Comparison of ENCODE assay signal across 7 mouse cellular contexts in genomic region chr7:28808221-28808941, GRCm38 (mm10). TPM values are rescaled to one million over a fixed set of nuclear protein-coding genes. Genes with fewer than 3 reads are reported as not detected.
A peak's percentile ranks its signal among the peaks of the same experiment; 100 is the strongest.
DNase-seq lines count a peak whose midpoint lies in the region; ATAC-seq and TF ChIP-seq lines count a peak whose summit lies in the region.

Hnrnpl (plus strand) TSS chr7:28808541.

- peaks cover 10 to 25% of the 10 kb centered on the region in 2 experiments for H3K4me1 ChIP-seq in MEL (ENCODE audit: control insufficient read depth in 1 of 2, insufficient read depth in 2 of 2, low read length in 2 of 2)
- peaks cover 31% of the 10 kb centered on the region for H3K4me1 ChIP-seq in embryonic facial prominence, embryonic 12.5 days
- H3K4me1 ChIP-seq in heart, embryonic 12.5 days (replicated peaks): peaks cover 34% of the 10 kb centered on the region
- H3K4me1 ChIP-seq in liver, postnatal 0 days (ENCODE audit: insufficient read depth): peaks cover 34% of the 10 kb centered on the region
- H3K4me1 ChIP-seq in neural tube, embryonic 15.5 days: peaks cover 28% of the 10 kb centered on the region

- peak within 1 kb of the TSS; percentile 99 for H3K27ac ChIP-seq in MEL (ENCODE audit: control insufficient read depth, low read depth, low read length)
- H3K27ac ChIP-seq in embryonic facial prominence, embryonic 12.5 days: peak within 1 kb of the TSS; percentile 100
- peak within 1 kb of the TSS; percentile 100 for H3K27ac ChIP-seq in heart, embryonic 12.5 days (ENCODE audit: poor library complexity, severe bottlenecking)
- H3K27ac ChIP-seq in liver, postnatal 0 days (ENCODE audit: low read depth): peak within 1 kb of the TSS; percentile 100
- peak within 1 kb of the TSS; percentile 100 for H3K27ac ChIP-seq in neural tube, embryonic 15.5 days (replicated peaks)

- peak within 1 kb of the TSS; percentile 85 for H3K9ac ChIP-seq in MEL (ENCODE audit: control insufficient read depth, low read depth, low read length, poor library complexity, severe bottlenecking)
- peak within 1 kb of the TSS; percentile 97 for H3K9ac ChIP-seq in embryonic facial prominence, embryonic 12.5 days
- H3K9ac ChIP-seq in heart, embryonic 12.5 days: peak within 1 kb of the TSS; percentile 98
- H3K9ac ChIP-seq in liver, postnatal 0 days (replicated peaks): peak within 1 kb of the TSS; percentile 98
- H3K9ac ChIP-seq in neural tube, embryonic 15.5 days (replicated peaks): peak within 1 kb of the TSS; percentile 83

- no peaks in the 10 kb centered on the region for H3K9me3 ChIP-seq in MEL (replicated peaks; ENCODE audit: insufficient read depth, low read length)
- no peaks in the 10 kb centered on the region for H3K9me3 ChIP-seq in embryonic facial prominence, embryonic 12.5 days
- no peaks in the 10 kb centered on the region for H3K9me3 ChIP-seq in heart, embryonic 12.5 days (replicated peaks)
- no peaks in the 10 kb centered on the region for H3K9me3 ChIP-seq in liver, postnatal 0 days (ENCODE audit: low read length)
- no peaks in the 10 kb centered on the region for H3K9me3 ChIP-seq in neural tube, embryonic 15.5 days (replicated peaks)

- peak; percentile 87 for DNase-seq in CD4-positive helper T cell, adult 2 months (ENCODE audit: low read depth, low spot score)
- peak; percentile 86 for DNase-seq in MEL (ENCODE audit: low read depth, low spot score)
- DNase-seq in kidney, postnatal 14 days: peak; percentile 84
- DNase-seq in liver, postnatal 0 days: no peak

- TF ChIP-seq RAD21 in MEL (IDR thresholded peaks at IDR 0.05; ENCODE audit: low read depth, low read length): no peak

- TF ChIP-seq CTCF in MEL (IDR thresholded peaks at IDR 0.05 in 2 of 3, conservative IDR thresholded peaks at IDR 0.05 in 1 of 3; ENCODE audit: control insufficient read depth in 1 of 3, insufficient read depth in 1 of 3, low read depth in 2 of 3, low read length in 3 of 3, poor library complexity in 1 of 3, severe bottlenecking in 1 of 3): no peak
- TF ChIP-seq CTCF in liver, postnatal 0 days (IDR thresholded peaks at IDR 0.05; ENCODE audit: low read depth): no peak

- H3K4me2 ChIP-seq in embryonic facial prominence, embryonic 12.5 days (replicated peaks): peak within 1 kb of the TSS; percentile 89
- peak within 1 kb of the TSS; percentile 96 for H3K4me2 ChIP-seq in heart, embryonic 12.5 days
- peak within 1 kb of the TSS; percentile 92 for H3K4me2 ChIP-seq in liver, postnatal 0 days (ENCODE audit: low read depth, low read length)
- H3K4me2 ChIP-seq in neural tube, embryonic 15.5 days: peak within 1 kb of the TSS; percentile 87

- peaks cover 6 to 25% of the 10 kb centered on the region in 2 experiments; a peak in 3 of 4 replicates for H3K36me3 ChIP-seq in MEL (ENCODE audit: control insufficient read depth in 1 of 2, insufficient read depth in 2 of 2, low read length in 2 of 2)
- H3K36me3 ChIP-seq in embryonic facial prominence, embryonic 12.5 days: peaks cover 11% of the 10 kb centered on the region
- peaks cover 14% of the 10 kb centered on the region for H3K36me3 ChIP-seq in heart, embryonic 12.5 days
- H3K36me3 ChIP-seq in liver, postnatal 0 days (replicated peaks; ENCODE audit: insufficient read depth, low read length): peaks cover 7% of the 10 kb centered on the region
- H3K36me3 ChIP-seq in neural tube, embryonic 15.5 days: peaks cover 6% of the 10 kb centered on the region

- TF ChIP-seq POLR2A in MEL (IDR thresholded peaks at IDR 0.05; ENCODE audit: control insufficient read depth in 1 of 2, insufficient read depth in 1 of 2, low read depth in 1 of 2, low read length in 2 of 2, poor library complexity in 1 of 2): peak in 1 of 2 experiments; percentile 34; a peak in 1 of 4 replicates

- no peaks in the 10 kb centered on the region for H3K27me3 ChIP-seq in MEL (ENCODE audit: control insufficient read depth in 1 of 2, insufficient read depth in 2 of 2, low read length in 2 of 2)
- H3K27me3 ChIP-seq in embryonic facial prominence, embryonic 12.5 days: no peaks in the 10 kb centered on the region
- H3K27me3 ChIP-seq in heart, embryonic 12.5 days (replicated peaks): no peaks in the 10 kb centered on the region
- H3K27me3 ChIP-seq in liver, postnatal 0 days (ENCODE audit: insufficient read depth, low read length): no peaks in the 10 kb centered on the region
- H3K27me3 ChIP-seq in neural tube, embryonic 15.5 days (replicated peaks): no peaks in the 10 kb centered on the region

- peaks cover 29% of the 10 kb centered on the region for H3K79me2 ChIP-seq in MEL (ENCODE audit: control insufficient read depth, insufficient read depth, low read length, poor library complexity)

- peak within 1 kb of the TSS; percentile 67 to 69 for H3K4me3 ChIP-seq in MEL (ENCODE audit: control insufficient read depth in 1 of 2, insufficient read depth in 1 of 2, low read depth in 2 of 2, low read length in 2 of 2)
- peak within 1 kb of the TSS; percentile 86 for H3K4me3 ChIP-seq in embryonic facial prominence, embryonic 12.5 days
- peak within 1 kb of the TSS; percentile 94 for H3K4me3 ChIP-seq in heart, embryonic 12.5 days
- H3K4me3 ChIP-seq in liver, postnatal 0 days (ENCODE audit: low read depth, low read length): peak within 1 kb of the TSS; percentile 89
- peak within 1 kb of the TSS; percentile 83 for H3K4me3 ChIP-seq in neural tube, embryonic 15.5 days (replicated peaks)

- WGBS in embryonic facial prominence, embryonic 12.5 days: 3% methylated on average over 35 of the region's 35 CpGs
- WGBS in heart, embryonic 12.5 days: 4% methylated on average over 35 of the region's 35 CpGs
- 4% methylated on average over 35 of the region's 35 CpGs for WGBS in liver, postnatal 0 days (ENCODE audit: insufficient replicate concordance)
- WGBS in neural tube, embryonic 15.5 days: 3% methylated on average over 34 of the region's 35 CpGs

- peak; percentile 11 for ATAC-seq in embryonic facial prominence, embryonic 12.5 days (ENCODE audit: insufficient number of reproducible peaks, insufficient read depth, low FRiP score, low TSS enrichment)
- ATAC-seq in heart, embryonic 12.5 days (ENCODE audit: insufficient number of reproducible peaks, low FRiP score): peak; percentile 20
- peak; percentile 1; the same call in 1 of the 2 replicates for ATAC-seq in liver, postnatal 0 days
- peak; percentile 2; the same call in 1 of the 2 replicates for ATAC-seq in neural tube, embryonic 15.5 days (ENCODE audit: low FRiP score)

- TF ChIP-seq EP300 in MEL (IDR thresholded peaks at IDR 0.05; ENCODE audit: low read depth in 1 of 2, low read length in 2 of 2): peak in 1 of 2 experiments; percentile 49; a peak in 2 of 4 replicates
- TF ChIP-seq EP300 in liver, postnatal 0 days (IDR thresholded peaks at IDR 0.05; ENCODE audit: low read depth): no peak

TF ChIP-seq in MEL, 35 proteins besides CTCF, POLR2A, EP300 and RAD21:
- TF ChIP-seq CHD1 (IDR thresholded peaks at IDR 0.05; ENCODE audit: low read depth, low read length) (no peak), POLR2AphosphoS5 (IDR thresholded peaks at IDR 0.05; ENCODE audit: borderline replicate concordance, low read depth, low read length) (0 out of 2 replicates have a peak, but pooled peaks have one; percentile 45), TAL1 (IDR thresholded peaks at IDR 0.05; ENCODE audit: low read length) (peak; percentile 25; the same call in 1 of the 2 replicates), NRF1 (IDR thresholded peaks at IDR 0.05; ENCODE audit: insufficient read depth, low read depth, low read length, poor library complexity, severe bottlenecking) (0 out of 2 replicates have a peak, but pooled peaks have one; percentile 25), TCF12 (IDR thresholded peaks at IDR 0.05; ENCODE audit: low read depth, low read length) (0 out of 2 replicates have a peak, but pooled peaks have one; percentile 18), UBTF (IDR thresholded peaks at IDR 0.05; ENCODE audit: borderline replicate concordance, insufficient read depth, low read depth, low read length) (no peak), SIN3A (IDR thresholded peaks at IDR 0.05; ENCODE audit: low read length) (peak; percentile 82), TBP (IDR thresholded peaks at IDR 0.05; ENCODE audit: low read depth, low read length) (peak; percentile 63), JUND (IDR thresholded peaks at IDR 0.05; ENCODE audit: low read depth, low read length) (no peak), ETS1 (IDR thresholded peaks at IDR 0.05; ENCODE audit: low read depth, low read length) (peak; percentile 88), MYC (IDR thresholded peaks at IDR 0.05; ENCODE audit: low read depth, low read length) (0 out of 2 replicates have a peak, but pooled peaks have one; percentile 51), ZKSCAN1 (IDR thresholded peaks at IDR 0.05; ENCODE audit: low read depth, low read length) (no peak), MAX (IDR thresholded peaks at IDR 0.05; ENCODE audit: low read length) (peak; percentile 66; the same call in 1 of the 2 replicates), ELF1 (IDR thresholded peaks at IDR 0.05; ENCODE audit: low read depth, low read length) (no peak), KAT2A (conservative IDR thresholded peaks at IDR 0.05; ENCODE audit: low read depth, low read length) (no peak), E2F4 (IDR thresholded peaks at IDR 0.05; ENCODE audit: borderline replicate concordance, low read depth, low read length) (no peak; the same call in 1 of the 2 replicates), BHLHE40 (IDR thresholded peaks at IDR 0.05; ENCODE audit: borderline replicate concordance, low read depth, low read length) (no peak), HCFC1 (IDR thresholded peaks at IDR 0.05; ENCODE audit: low read depth, low read length) (no peak; the same call in 1 of the 2 replicates), MAZ (IDR thresholded peaks at IDR 0.05; ENCODE audit: low read depth, low read length) (peak; percentile 1; the same call in 1 of the 2 replicates)

RNA-seq across cellular contexts. Expression of gene Hnrnpl, which starts in this region (rescaled TPM):
- total RNA-seq in MEL (2012; rRNA removed): 246 and 303 TPM in 2 replicates
- 1,000 to 10,000 TPM in 1 of 2 experiments, 100 to 1,000 TPM in 1; 684 to 1,095 TPM for polyA plus RNA-seq in MEL (2012; ENCODE audit: insufficient read depth in 1 of 2, insufficient read length in 2 of 2, low read depth in 1 of 2, low replicate concordance in 2 of 2, missing spikeins in 1 of 2)
- polyA plus RNA-seq in embryonic facial prominence, embryonic 12.5 days (2016; fragmentation: Nextera tagmentation; extraction: Ambion mirVana): 372 and 383 TPM in 2 replicates
- polyA plus RNA-seq in heart, embryonic 12.5 days (2016; fragmentation: Nextera tagmentation; extraction: Ambion mirVana): 218 and 232 TPM in 2 replicates
- 82.0 and 88.6 TPM in 2 replicates for polyA plus RNA-seq in liver, postnatal 0 days (2015; fragmentation: Nextera tagmentation; extraction: Ambion mirVana)
- 158 and 164 TPM in 2 replicates for polyA plus RNA-seq in neural tube, embryonic 15.5 days (2015; fragmentation: Nextera tagmentation; extraction: Ambion mirVana)
